Mouse (Mus musculus) WW6 (cell line): ENCODE results near the gene Gpcpd1.

ENCODE experiments used
- DNase-seq: peaks from one replicate; pipeline ENCODE4 v3.0.0-alpha.2; 2013; ENCODE audit warnings: low read depth, low spot score

The Gpcpd1 gene

GRCm38 (mm10) chr2:132485454-132485853, 102.1 kb downstream of the Gpcpd1 start:
- no peak for DNase-seq

DNA sequence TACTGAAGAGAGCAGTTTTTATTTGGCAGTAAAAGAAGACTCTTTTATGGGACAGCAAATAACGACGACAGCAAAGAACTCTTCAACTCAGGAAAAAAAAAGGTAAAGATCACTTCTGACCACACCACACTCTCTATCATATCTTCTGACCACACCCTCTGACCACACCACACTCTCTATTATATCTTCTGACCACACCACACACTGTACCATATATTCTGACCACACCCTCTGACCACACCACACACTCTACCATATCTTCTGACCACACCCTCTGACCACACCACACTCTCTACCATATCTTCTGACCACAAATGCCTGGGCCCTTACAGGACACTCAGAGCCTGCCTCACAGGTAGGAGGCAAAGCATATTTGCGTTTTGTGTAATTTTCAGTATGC, 106.0 kb downstream of the Gpcpd1 start:
- DNase-seq = no peak
